In genomic region chr13:93022158-93022557, GRCm38 (mm10) we compare ENCODE assay signal across 26 mouse cellular contexts.
DNase-seq lines count a peak whose midpoint lies in the region; ATAC-seq and TF ChIP-seq lines count a peak whose summit lies in the region.
"Had no signal": no experiment of that assay in that cellular context is flagged by ENCODE, and none has a peak within 500 bp of the region (broad histone marks: within the 10 kb centered on the region; RNA-seq: fewer than 3 reads in every experiment).

No protein-coding gene starts in this region.

- intact Hi-C loops in gastrocnemius, adult 2 months (cut with DNase I), result no loop called here

- H3K4me1 ChIP-seq in kidney, embryonic 14.5 days (ENCODE audit: control insufficient read depth, insufficient read depth, low read length), result 0 out of 2 replicates have a peak, but pooled peaks cover 2% of the 10 kb centered on the region
- H3K4me1 ChIP-seq in kidney, embryonic 16.5 days (ENCODE audit: insufficient read depth, low read length), result no peaks in the 10 kb centered on the region
- H3K4me1 ChIP-seq: embryonic facial prominence, embryonic 12.5 days; forebrain, embryonic 13.5 days; forebrain, embryonic 15.5 days had no signal

- 3% methylated on average over 1 of the region's 1 CpGs for WGBS in kidney, embryonic 14.5 days
- WGBS in kidney, embryonic 16.5 days, result 3% methylated on average over 1 of the region's 1 CpGs

- no peak for TF ChIP-seq CTCF in gastrocnemius, adult 2 months (IDR thresholded peaks at IDR 0.05)

- no peaks in the 10 kb centered on the region for H3K27me3 ChIP-seq in kidney, embryonic 14.5 days (ENCODE audit: control insufficient read depth, insufficient read depth, low read length)
- H3K27me3 ChIP-seq in kidney, embryonic 16.5 days (ENCODE audit: insufficient read depth, low read length), result no peaks in the 10 kb centered on the region
- H3K27me3 ChIP-seq: CH12.LX; embryonic facial prominence, embryonic 12.5 days; forebrain, embryonic 13.5 days; forebrain, embryonic 15.5 days; Patski had no signal

- H3K9me3 ChIP-seq in kidney, embryonic 14.5 days (ENCODE audit: control insufficient read depth, low read length), result no peaks in the 10 kb centered on the region
- H3K9me3 ChIP-seq in kidney, embryonic 16.5 days (ENCODE audit: low read length), result no peaks in the 10 kb centered on the region
- H3K9me3 ChIP-seq: embryonic facial prominence, embryonic 10.5 days; embryonic facial prominence, embryonic 12.5 days; forebrain, embryonic 13.5 days; forebrain, embryonic 15.5 days; G1E had no signal

- no peaks in the 10 kb centered on the region for H3K36me3 ChIP-seq in kidney, embryonic 14.5 days (ENCODE audit: control insufficient read depth, insufficient read depth, low read length)
- H3K36me3 ChIP-seq in kidney, embryonic 16.5 days (ENCODE audit: insufficient read depth, low read length), result no peaks in the 10 kb centered on the region
- H3K36me3 ChIP-seq: embryonic facial prominence, embryonic 10.5 days; embryonic facial prominence, embryonic 12.5 days; forebrain, embryonic 15.5 days; G1E had no signal

- no peak overlapping the region for H3K4me3 ChIP-seq in gastrocnemius, adult 2 months
- no peak overlapping the region for H3K4me3 ChIP-seq in kidney, embryonic 14.5 days (ENCODE audit: low read length)
- H3K4me3 ChIP-seq in kidney, embryonic 16.5 days (ENCODE audit: low read length), result no peak overlapping the region
- H3K4me3 ChIP-seq: embryonic facial prominence, embryonic 10.5 days; embryonic facial prominence, embryonic 12.5 days; forebrain, embryonic 13.5 days; forebrain, embryonic 15.5 days had no signal

- H3K4me2 ChIP-seq in kidney, embryonic 14.5 days (replicated peaks; ENCODE audit: low read depth, low read length), result no peak overlapping the region
- no peak overlapping the region for H3K4me2 ChIP-seq in kidney, embryonic 16.5 days (replicated peaks; ENCODE audit: low read depth, low read length)
- H3K4me2 ChIP-seq: embryonic facial prominence, embryonic 12.5 days; forebrain, embryonic 13.5 days; forebrain, embryonic 15.5 days had no signal

- H3K9ac ChIP-seq in kidney, embryonic 14.5 days (ENCODE audit: low read depth, low read length), result no peak overlapping the region
- no peak overlapping the region for H3K9ac ChIP-seq in kidney, embryonic 16.5 days (replicated peaks; ENCODE audit: low read length)
- H3K9ac ChIP-seq: embryonic facial prominence, embryonic 12.5 days; forebrain, embryonic 13.5 days; forebrain, embryonic 15.5 days had no signal

- DNase-seq in embryo, embryonic 10 days (ENCODE audit: low spot score), result peak; percentile 35
- DNase-seq in embryo, embryonic 11 days, result no peak
- DNase-seq in gastrocnemius, adult 2 months, result peak; percentile 26
- no peak for DNase-seq in gastrocnemius, postnatal 25 days
- no peak for DNase-seq in kidney, postnatal 4 days
- DNase-seq in kidney, adult 18-20 months, result no peak
- DNase-seq: adrenal gland, adult 8-10 months; adrenal gland, postnatal 14 days; adrenal gland, postnatal 36 days; B cell, adult 2 months; cerebellum, adult 11-12 months; cerebellum, adult 2 months; cerebellum, adult 9-10 months; cerebellum, postnatal 10 days; cerebellum, postnatal 25 days had no signal

- H3K27ac ChIP-seq in gastrocnemius, adult 2 months, result peak overlapping the region; percentile 69
- no peak overlapping the region for H3K27ac ChIP-seq in kidney, embryonic 14.5 days (ENCODE audit: low read depth, low read length)
- H3K27ac ChIP-seq in kidney, embryonic 16.5 days (ENCODE audit: low read length), result no peak overlapping the region
- H3K27ac ChIP-seq: embryonic facial prominence, embryonic 10.5 days; embryonic facial prominence, embryonic 12.5 days; forebrain, embryonic 13.5 days; forebrain, embryonic 15.5 days had no signal

- ATAC-seq in kidney, embryonic 14.5 days (ENCODE audit: low FRiP score, low TSS enrichment), result peak; percentile 46; the same call in 1 of the 2 replicates
- ATAC-seq in kidney, embryonic 16.5 days (ENCODE audit: low FRiP score, low TSS enrichment), result peak; percentile 39; the same call in 1 of the 2 replicates
- ATAC-seq: activated CD4-positive, CD25-positive, alpha-beta regulatory T cell, adult 4 months; CD4-positive, CD25-positive, alpha-beta regulatory T cell, adult 4 months; forebrain, embryonic 13.5 days; forebrain, embryonic 15.5 days; Patski had no signal

Comparison
In these comparisons a context has a peak if more than half of its experiments do, and no peak if none do; other contexts are left out.
1. DNase-seq: peak in embryo, embryonic 10 days (single experiment) and gastrocnemius, adult 2 months (single experiment); none in embryo, embryonic 11 days (single experiment), gastrocnemius, postnatal 25 days (single experiment), kidney, postnatal 4 days (0 of 2) and kidney, adult 18-20 months (single experiment).